Mouse (Mus musculus): ENCODE data around the gene Ppie.

GRCm38 (mm10) chr4:123108056-123108455 is 31.7 kb downstream of the Ppie start:
- no peak for TF ChIP-seq POLR2A (IDR thresholded peaks at IDR 0.05; ENCODE audit: borderline replicate concordance, extremely low read depth, insufficient read depth, insufficient read length, poor library complexity, severe bottlenecking)
- TF ChIP-seq CTCF (IDR thresholded peaks at IDR 0.05; ENCODE audit: borderline replicate concordance, extremely low read depth, insufficient read depth, insufficient read length): no peak

Measured in brain, embryonic 14.5 days (tissue).